Mouse (Mus musculus): Measurements from ENCODE around the gene Ncan.
"Not testable (repeated sequence)": the region's sequence is repeated elsewhere in the genome, so short reads cannot be mapped to it uniquely, and the experiment has no call there.

Ncan gene

DNA sequence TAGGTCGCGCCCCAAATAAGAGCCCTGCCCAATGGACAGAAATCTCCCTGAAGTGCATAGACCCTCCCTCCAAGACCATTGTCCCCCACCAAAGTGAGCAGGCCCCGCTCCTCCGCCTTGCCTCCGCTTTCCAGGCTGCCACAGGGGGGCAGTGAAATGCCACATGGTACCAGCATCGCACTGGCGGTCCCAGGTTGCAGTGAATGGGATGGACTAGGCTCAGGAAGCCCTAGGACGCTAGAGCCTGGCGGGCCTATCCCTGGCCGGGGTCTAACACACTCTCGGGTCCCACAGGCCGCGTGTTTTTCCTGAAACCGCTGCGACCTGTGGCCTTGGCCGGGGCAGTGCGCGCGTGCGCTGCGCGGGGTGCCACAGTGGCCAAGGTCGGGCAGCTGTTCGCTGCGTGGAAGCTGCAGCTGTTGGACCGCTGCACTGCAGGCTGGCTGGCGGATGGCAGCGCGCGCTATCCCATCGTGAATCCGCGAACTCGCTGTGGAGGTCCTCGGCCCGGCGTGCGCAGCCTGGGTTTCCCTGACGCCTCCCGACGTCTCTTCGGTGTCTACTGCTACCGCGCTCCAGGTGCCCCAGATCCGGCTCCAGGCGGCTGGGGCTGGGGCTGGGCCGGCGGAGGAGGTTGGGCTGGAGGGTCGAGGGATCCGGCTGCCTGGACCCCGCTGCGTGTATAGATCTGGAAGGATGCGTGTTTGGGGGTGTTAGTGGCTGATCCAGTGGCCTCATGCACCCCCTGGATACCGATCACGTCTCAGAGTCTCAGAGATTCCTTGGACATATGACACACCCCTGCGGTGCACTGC, 32.6 kb downstream of the Ncan start:
- in situ Hi-C loops (cut with MboI; ENCODE audit: unreplicated experiment in 2 of 2) = no loop called here

DNA sequence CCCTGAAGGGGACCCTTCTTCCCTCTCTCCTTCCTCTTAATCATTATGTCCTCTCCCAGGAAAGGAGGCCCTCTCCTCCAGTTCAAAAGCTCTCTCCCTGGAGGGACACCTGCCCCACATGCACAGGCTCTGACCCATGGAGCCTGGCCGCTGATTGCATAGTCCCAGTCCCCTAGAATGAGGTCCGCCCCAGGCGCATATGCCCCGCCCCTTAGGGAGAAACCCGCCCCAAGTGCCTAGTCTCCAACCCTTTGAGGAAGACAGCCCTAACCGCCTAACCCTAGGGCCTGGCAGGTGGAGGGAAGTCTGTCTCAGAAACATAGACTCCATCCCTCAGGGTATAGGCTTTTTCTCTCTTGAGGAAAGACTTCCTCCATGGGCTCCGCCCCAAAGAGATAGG, 33.4 kb downstream of the Ncan start:
- in situ Hi-C loops (cut with MboI; ENCODE audit: unreplicated experiment in 2 of 2) = no loop called here

DNA sequence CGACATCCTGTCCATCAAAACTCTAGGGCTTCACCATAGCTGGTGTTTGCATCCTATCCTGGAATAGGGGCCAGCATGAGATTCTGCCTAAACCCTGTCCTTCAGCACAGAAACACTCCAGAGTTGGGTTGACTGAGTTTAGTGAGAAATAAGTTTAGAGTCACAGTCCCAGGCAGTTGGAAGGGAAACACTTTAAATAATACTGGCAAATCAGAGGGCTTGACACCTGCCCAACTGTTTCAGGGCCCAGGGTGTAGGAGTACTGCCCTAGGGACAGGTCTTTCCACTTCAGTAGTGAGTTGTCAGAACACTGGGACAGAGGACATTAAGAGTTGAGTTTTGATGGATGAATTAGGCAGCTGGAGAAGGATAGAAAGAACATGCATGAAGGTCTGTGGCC, 34.5 kb downstream of the Ncan start:
- in situ Hi-C loops (cut with MboI; ENCODE audit: unreplicated experiment in 2 of 2) = no loop called here

DNA sequence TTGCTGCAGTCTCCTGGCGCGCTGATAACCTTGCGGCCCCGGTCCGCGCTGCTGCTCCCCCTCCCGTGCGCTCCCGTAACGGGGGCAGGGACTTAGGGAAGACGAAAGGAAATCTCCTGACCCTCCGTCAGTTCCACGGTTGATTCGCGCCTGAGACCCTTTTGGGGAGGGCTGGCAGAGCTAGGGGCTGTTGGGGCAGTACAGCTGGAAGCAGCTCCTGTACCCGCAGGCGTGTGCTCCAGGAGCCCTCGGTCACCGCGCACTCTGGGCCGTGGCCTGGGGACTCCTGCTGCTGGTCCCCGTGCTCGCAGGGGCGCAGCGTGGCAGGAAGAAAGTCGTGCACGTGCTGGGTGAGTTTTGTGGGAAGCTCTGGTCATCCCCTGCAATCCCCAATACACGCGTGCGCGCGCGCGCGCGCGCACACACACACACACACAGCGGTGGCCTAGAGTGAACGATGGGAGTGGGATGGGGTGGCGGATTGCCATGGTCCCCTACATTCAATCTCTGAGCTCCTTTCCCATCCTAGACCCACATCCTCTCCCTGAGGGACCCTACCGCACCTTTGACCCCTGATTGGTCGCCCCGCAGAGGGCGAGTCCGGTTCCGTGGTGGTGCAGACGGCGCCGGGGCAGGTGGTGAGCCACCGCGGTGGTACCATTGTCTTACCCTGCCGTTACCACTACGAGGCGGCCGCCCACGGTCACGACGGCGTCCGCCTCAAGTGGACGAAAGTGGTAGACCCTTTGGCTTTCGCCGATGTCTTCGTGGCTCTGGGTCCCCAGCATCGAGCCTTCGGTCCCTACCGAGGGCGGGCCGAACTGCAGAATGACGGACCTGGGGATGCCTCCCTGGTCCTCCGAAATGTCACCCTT, 36.2 kb downstream of the Ncan start:
- in situ Hi-C loops (cut with MboI; ENCODE audit: unreplicated experiment in 2 of 2) = no loop called here

DNA sequence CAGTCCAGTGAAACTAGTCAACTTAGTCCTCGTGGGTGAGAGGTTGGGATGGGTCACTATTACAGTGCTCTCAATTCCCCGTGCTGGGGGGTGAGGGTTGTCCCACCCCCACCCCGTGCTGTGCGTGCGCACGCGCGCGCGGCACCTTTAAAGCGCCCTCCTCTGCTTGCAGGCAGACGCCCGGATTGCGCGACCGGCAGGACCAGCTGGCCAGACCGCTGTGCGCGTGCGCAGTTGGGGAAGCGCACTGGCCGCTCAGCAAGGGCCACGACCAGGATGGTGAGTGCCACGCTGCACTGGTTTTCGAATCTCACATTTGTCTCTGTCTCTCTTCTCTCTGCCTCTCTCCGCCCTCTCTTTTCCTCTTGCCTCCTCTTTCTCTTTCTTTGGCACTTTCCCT, 37.4 kb downstream of the Ncan start, which contains the start of gene Hapln4:
Gene Hapln4, plus strand, starts transcription at position 173 of the 400 bp plus-strand sequence.
- in situ Hi-C loops (cut with MboI; ENCODE audit: unreplicated experiment in 2 of 2) = no loop called here

DNA sequence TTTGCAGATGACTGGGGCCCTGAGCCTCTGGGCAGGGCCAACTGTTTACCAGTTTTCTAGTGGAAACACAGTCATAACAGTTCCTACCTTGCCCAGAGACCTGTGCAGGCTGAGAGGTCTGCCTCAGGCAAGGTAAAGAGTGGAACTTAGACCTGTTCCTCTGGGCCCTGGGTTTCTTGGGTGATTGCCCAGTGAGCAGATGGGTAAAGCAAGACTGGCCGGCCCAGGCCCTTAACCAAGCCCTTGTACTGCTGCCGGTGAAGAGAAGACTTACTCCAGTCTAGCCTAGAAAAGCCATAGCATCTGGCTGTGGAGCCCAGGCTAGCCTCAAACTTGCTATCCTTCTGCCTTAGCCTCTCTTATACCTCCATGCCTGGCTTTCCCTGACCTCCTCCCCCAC, 38.7 kb downstream of the Ncan start:
- in situ Hi-C loops (cut with MboI; ENCODE audit: unreplicated experiment in 2 of 2) = no loop called here

DNA sequence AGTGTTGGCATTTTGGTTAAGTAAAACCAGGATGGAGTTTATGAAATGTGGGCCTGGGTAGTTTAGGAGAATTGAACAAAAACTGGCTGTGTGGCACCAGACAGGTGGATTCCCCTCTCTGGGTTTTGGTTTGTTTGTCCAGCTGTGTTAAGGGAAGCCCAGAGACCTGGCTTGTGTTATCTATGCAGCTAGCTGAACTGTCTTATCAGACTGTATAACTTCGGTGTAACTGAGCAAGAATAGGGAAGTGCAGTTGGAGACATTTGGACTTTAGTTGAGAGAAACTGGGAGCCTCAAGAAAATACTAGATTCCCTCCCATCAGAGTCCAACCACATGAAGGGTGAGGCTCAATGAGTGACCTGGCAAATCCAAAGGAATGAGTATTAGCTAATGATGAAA, 47.0 kb downstream of the Ncan start:
- in situ Hi-C loops (cut with MboI; ENCODE audit: unreplicated experiment in 2 of 2) = no loop called here

DNA sequence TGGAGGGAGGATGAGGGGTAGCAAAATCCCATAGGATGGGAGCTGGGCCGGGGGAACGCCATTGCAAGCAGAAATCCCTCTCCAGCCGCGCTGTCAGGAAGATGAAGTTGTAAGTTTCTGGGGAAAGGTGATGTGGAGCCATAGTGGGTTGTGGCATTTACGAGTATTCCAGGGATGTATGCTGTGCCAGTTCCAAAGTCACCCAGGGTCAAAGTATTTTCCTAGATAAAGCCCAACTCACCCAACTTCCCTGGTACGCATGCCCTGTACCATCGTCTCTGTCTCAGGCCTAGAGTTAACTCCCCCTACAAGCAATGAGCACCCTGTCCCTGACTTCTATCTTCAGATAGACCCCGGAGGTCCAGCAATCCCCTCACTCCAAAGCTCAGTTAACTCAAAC, 47.6 kb downstream of the Ncan start:
- in situ Hi-C loops (cut with MboI; ENCODE audit: unreplicated experiment in 2 of 2) = no loop called here

DNA sequence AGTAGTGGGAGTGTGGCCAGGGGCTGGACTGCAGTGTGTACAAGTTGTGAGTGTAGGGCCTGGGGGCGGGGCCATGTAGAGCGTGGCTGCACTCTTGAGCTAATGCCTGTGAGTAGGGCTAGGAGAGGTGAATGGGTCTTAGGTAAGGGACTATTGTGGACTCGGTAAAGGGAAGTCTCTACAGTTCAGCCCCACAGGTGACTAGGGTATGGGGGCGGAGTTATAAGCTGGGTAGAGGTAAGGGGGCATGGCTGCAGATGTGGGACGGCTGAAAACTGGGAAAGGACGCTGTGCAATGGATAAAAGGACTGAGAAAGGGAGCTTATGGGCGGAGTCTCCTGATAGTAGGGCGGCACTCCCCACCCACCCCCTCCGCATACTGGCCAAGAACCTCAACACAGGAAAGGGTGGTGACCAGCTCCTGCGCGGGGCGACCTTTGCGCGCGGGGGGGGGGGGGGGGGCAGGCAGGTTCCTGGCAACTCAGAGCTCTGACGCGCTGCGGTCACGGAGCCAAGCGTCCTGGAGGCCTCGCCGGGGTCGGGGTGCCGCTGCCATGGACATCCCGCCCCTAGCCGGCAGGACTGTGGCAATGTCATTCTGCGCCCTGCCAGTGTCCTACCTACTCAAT, 48.1 kb downstream of the Ncan start, which contains the start of gene Tm6sf2:
Gene Tm6sf2, plus strand, starts transcription at position 484 of the 629 bp plus-strand sequence.
- in situ Hi-C loops (cut with MboI; ENCODE audit: unreplicated experiment in 2 of 2) = no loop called here

DNA sequence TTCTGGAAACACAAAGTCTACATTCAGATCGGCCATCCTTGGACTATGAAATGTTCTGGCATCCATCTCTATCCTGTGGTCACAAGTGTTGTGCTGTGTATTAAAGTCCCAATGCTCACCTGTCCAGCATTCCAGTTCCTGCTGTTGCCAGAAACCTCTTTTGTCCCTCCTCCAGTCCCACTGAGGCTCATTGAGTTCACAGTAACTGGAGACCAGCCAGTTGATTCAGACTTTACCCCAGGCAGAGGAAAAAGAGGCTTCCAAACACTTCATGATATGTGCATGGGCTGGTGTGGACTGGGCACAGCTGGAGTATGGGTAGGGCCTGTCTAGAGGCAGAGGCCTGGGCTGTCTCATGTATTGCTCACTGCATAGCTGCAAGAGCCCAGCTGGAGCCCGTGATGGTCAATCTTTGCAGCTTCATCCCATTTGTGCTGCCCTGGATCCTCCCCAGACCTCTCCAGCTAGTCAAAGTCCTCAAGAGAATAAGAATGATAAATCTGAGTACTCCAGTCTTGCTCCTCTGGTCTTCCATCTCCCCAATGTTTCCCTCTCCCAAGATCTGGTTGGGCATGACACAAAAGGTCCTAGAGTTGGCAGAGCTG, 48.7 kb downstream of the Ncan start:
- in situ Hi-C loops (cut with MboI; ENCODE audit: unreplicated experiment in 2 of 2) = no loop called here

DNA sequence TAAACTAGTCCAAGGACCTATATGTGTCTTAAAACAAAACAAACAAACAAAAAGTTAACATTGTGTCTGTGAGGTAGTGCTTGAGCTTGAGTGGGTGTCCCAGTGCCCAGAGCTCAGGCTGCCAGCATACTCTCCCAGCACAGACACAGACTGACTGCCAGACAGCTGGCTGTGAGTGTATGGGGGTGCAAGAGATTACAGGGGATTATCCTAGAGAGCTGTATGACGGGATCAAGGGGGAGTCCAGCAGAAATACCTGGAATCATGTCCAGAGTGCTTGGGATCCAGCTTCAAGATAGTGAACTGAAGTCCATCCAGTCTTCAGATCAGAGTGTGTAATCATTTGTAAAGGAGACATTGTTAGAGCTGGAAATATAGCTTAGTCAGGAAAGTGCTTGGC, 63.0 kb downstream of the Ncan start:
- in situ Hi-C loops (cut with MboI; ENCODE audit: unreplicated experiment in 2 of 2) = no loop called here

DNA sequence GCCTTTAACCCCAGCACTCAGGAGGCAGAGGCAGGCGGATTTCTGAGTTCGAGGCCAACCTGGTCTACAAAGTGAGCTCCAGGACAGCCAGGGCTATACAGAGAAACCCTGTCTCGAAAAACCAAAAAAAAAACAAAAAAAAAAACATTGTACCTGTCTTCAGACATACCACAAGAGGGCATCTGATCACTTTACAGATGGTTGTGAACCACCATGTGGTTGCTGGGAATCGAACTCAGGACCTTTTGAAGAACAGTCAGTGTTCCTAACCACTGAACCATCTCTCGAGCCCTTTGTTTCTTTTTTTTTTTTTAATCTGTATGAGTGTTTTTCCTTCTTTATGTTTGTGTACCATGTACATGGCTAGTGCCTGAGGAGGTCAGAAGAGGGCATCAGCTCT, 70.2 kb downstream of the Ncan start:
- in situ Hi-C loops (cut with MboI; ENCODE audit: unreplicated experiment in 2 of 2) = not testable (repeated sequence)

DNA sequence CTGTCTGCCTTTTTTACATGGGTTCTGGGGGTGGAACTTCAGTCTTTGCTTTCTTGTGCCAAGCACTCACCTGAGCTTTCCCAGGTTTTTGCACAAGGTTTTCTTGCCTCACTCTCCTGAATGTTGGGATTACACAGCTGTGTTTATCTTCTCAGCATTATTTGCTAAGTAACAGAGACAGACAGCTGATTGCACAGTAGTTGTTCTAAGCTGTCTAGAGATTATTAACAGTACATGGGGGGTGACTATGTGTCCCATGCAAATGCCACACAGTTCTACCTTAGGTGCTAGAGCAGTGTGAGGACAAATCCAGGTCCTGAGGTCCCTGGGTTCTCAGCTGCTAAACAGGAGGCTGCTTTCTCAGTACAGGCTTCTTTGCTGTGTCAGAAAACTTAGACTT, 71.0 kb downstream of the Ncan start:
- in situ Hi-C loops (cut with MboI; ENCODE audit: unreplicated experiment in 2 of 2) = no loop called here

DNA sequence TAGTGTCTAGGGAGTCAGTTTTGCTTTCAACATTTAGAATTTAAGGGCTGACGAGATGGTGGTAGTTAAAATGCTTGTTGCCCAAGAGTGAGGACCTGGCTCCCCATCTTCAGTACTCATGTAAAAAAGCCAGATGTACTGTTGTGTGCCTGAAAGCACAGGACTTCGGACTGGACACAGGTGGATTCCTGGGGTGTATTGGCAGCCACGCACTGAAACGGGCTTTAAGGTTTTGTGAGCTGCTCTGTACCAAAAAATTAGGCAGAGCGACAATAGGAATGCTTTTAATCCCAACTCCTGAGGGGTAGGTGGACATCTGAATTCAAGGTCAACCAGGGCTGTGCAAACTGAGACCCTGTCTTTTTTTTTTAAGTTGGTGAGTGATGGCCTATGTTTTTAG, 76.7 kb downstream of the Ncan start:
- in situ Hi-C loops (cut with MboI; ENCODE audit: unreplicated experiment in 2 of 2) = no loop called here

Data from v-Abl transformed pro-B cells (cell line).